Mouse (Mus musculus) neural tube, embryonic 10.5 days (tissue): ENCODE measurements around the gene Aqp9.

ENCODE experiments used
- DNase-seq: peaks from one replicate; pipeline ENCODE4 v3.0.0-alpha.2; 2017; ENCODE audit warnings: low spot score; ENCODE audit errors: extremely low spot score

The Aqp9 gene

GRCm38 (mm10) chr9:71068866-71069390 is 99.6 kb downstream of the Aqp9 start:
- DNase-seq = no peak

- DNase-seq = no peak
These were observed 101.3 kb downstream of the Aqp9 start for GRCm38 (mm10) chr9:71067156-71067555.

- no peak for DNase-seq
These were observed 102.0 kb downstream of the Aqp9 start for GRCm38 (mm10) chr9:71066491-71066890.

- DNase-seq = no peak
These were observed 103.1 kb downstream of the Aqp9 start for GRCm38 (mm10) chr9:71065343-71065875.

- no peak for DNase-seq
These were observed 104.1 kb downstream of the Aqp9 start for GRCm38 (mm10) chr9:71064291-71064840.

GRCm38 (mm10) chr9:71063551-71063950 is 104.9 kb downstream of the Aqp9 start:
- DNase-seq = no peak

- DNase-seq = no peak
These were observed 105.5 kb downstream of the Aqp9 start for GRCm38 (mm10) chr9:71062976-71063375.

GRCm38 (mm10) chr9:71062301-71062700 is 106.2 kb downstream of the Aqp9 start:
- DNase-seq = no peak
